Mouse (Mus musculus) cerebellum, postnatal 36 days (tissue): ENCODE data around the gene Gna12.

Experiments used
- DNase-seq, 2 experiments: peaks; one replicate each; pipeline ENCODE4 v3.0.0; 2021 to 2022; ENCODE audit warnings: mixed read lengths in 2 of 2

Gna12 gene

DNA sequence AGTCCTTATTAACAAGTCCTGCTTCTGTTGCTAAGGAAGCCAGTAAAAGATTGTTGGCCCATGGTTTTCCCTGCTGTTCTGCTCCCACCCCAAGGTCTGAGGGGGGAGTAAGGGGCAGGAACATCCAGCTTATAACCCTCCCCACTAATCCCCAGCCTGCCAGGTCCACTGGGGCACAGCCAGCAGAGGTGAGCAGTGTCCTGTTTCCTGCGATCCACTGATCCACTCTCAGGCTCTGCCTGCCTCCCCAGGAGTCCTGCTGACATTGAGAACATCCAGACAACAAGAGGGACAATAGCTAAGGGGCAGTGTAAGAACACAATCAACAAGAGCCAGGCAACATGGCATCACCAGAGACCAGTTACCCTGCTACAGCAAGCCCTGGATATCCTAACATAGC lies 3.4 kb downstream of the Gna12 start:
- DNase-seq: no peak

DNA sequence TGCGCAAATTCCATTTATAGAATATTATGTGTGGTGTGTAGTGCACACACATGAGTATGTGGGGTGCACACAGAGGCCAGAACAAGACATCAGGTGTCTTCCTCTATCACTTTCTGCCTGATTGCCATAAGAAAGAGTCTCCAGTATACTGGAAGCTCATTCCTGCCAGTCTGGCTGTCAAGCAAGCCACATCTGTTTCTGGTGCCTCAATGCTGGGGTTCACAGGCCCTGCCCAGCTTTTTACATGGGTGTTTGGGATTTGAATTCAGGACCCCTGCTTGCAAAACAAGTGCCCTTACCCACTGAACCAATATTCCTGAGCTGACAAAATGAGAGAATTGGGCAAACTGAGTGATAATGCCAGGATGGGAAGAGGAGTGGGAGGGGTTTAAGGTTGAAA lies 4.1 kb downstream of the Gna12 start:
- no peak for DNase-seq

DNA sequence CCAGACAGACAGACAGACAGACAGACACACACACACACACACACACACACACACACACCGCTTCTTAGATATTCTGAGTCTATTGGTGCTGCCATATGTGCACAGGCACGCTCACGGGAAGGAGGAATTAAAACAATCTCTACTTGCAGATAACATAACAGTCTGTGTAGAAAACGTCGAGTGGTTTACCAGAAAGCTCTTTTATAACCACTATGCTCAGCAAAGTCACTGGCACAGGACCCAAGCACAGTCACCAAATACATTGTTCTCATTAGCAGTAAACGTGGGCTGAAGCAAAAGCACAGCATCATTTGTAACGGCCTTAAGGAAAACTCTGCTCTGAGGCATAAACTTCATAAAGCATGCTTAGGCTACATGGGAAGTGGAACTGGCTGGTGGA lies 6.1 kb downstream of the Gna12 start:
- no peak for DNase-seq

DNA sequence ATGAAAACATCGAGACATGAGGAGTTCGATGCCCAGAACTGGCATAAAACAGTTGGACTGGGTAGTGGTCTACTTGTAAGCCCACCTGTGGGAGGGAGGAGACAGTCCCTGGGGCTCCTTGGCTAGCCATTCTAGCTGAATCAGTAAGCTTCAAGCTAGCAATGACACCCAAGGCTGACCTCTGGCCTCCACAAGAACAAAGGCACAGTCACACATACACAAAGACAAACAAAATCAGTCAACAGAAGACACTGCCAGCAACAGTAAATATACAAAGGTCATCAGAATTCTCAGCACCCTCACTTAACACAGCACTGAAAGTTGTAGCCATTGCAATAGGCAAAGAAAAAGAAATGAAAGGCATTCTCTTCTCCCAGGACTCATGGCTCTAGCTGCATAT lies 6.8 kb downstream of the Gna12 start:
- DNase-seq: no peak

DNA sequence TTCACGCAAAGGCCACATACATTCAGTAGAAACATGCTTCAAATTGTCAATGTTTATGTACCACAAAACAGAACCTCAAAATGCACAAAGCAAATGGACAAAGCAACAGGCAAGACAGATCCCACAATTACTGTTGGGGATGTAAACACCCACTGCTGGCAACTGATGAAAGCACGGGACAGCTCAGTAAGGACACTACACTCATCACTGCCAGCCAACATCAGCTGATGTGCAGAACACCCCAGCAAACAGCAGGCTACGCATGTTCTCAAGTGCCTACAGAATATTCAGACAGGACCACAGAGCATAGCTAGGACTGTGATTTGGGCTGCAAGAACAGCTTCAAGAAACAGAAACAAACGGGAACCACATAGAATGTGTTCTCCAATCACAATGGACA lies 8.3 kb downstream of the Gna12 start:
- DNase-seq: no peak

DNA sequence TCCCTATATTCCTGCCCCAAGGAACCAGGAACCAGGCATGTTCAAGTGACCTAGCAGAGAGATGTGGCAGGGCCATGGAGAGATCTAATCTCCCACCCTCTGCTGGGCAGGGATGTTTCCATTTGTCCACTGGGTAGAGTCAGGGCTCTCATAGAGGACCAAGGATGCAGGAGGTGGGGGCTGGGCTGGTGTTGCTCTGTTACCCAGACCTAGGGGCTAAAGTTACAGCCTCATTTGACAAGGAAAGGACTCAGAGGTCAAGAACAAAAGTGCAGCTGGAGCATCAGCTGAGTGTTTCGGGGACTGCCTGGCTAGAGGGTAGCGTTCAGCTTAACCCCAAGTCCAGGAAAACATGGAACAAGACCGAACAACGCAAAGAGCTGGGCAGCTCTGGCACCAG lies 9.7 kb downstream of the Gna12 start:
- DNase-seq: no peak

DNA sequence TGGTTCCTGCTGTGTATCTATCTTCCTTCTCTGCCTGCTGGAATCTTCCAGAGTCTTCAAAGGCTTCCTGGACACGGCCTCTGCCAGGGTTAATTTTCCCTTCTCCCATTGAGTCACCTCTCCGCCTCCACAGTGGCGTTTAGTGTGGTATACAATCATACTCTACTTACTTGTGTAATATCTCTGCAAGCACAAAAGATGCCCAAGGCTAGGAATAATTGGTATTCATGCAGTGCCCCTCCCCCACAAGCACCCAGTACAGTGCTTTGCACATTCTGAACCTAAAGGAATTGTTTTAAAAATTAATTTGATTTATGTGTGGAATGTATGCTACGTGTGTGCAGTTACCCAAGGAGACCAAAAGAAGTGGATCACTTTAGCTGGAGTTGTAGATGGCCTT lies 10.6 kb downstream of the Gna12 start:
- no peak for DNase-seq

DNA sequence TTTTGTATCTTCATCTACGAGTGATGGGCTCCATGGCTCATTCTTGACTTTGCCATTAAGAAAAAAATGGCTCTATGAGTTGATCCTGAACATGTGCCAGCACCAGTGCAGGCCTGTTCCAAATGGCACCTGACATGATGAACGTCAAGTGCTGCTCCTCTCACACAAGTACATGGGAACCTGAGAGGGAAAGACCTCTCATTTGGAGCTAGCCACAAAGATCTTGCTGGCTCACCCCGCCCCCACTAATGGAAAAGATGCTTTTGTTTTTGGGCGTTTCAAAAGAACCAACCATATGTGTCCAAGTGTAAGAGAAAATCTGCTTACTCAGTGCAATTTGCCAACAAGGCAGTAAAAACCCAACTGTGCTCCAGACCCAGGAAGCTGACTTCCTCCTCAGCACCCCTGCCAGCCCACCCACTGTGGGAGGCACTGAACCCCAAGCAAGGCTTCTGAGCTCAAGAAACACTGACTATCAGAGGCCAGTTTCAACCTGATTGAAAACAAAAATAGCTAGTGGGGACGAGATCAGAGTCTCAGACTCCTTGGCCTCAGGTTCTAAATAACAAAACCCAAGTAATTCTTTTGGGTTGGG lies 11.7 kb downstream of the Gna12 start:
- no peak for DNase-seq

DNA sequence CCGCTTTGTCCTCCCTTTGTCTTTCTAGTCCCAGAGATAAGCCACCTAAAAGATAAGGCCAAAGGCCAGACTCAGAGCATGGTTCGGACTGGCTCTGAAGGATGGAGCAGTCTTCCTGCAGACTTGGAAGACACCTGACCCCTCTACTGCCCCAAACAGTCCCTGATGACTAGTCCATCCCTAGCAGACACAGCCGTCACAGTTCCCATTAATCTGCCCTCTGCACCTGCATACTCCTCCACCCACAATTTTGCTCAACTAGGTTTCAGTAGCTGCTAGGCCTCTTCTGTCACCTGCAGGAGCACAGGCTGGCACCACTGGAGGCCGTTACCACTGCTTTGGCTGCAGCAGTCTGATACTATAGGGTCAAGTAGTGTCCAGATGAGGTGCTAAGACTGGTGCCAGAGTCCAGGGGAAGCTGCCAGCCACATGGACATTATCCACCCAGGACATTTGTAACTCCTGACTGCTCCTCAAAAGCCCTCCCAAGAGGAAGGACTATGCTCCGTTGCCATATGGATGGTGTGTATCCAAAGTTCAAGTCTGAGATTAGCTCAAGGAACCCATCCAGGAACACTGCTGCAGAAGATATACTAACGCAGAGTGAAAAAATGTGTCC lies 13.2 kb downstream of the Gna12 start:
- DNase-seq: no peak

DNA sequence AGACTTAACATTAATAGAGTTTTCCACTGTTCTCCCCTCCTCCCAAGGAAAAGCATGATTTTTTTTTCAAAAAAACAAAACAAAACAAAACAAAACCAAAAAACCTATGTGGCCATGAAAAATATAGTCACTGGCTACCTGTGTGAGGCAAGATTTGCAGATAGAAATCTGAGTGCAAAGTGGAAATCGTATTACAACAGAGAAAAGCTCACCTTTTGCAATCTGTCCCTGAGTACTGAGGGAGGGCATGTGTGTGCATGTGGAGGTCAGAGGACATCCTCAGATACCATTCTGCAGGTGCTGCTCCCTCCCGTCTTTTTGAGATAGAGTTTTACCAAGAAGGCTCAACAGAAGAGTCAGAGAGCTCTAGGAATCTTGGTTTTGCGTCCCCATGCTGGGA lies 14.2 kb downstream of the Gna12 start:
- no peak for DNase-seq

DNA sequence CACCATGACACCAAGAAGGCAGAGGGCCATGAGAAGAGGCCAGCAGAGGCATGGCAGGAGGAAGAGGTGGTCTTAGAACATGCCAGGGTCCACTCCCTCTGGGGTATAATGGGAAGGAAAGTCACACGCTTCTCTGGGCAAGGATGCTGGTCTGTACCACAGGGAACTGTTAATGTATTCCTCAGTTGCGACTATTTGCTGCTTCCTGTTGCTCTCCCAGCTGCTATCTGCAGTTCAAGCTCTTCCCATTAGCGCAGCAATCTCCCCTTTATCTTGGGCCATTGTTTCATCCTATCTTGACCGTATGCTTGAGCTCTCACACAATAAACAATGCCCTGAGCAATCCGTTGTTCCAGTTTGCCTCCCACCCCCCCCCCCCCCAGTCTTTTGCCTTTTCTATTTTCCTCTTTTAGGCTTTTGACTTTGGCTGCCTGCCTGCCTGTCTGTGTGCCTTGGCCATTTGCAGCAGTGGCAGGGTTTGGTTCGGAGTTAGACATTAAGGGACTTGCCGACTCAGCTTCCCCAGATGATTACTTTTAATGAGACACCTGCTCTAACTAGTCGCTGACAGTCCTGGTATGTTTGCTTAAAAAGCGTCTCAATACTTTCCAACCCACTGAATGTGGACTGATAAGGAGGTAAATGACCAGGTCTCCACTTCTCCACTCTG lies 15.0 kb downstream of the Gna12 start:
- no peak for DNase-seq

DNA sequence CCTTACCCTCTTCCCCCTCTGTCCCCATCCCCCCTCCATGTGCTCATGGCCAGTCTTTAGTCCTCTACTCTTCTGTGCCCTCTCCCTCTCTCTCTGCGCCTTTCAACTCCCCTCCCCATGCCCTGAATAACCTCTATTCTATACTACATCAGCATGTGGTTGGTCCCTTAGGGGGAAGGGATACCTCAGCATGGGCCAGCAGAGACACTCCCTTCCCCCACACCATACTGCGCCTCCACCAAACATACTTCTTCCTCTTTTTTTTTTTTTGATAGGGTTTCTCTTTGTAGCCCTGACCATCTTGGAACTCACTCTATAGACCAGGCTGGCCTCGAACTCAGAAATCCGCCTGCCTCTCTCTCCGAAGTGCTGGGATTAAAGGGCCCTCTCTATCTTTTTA lies 15.8 kb downstream of the Gna12 start:
- no peak for DNase-seq

DNA sequence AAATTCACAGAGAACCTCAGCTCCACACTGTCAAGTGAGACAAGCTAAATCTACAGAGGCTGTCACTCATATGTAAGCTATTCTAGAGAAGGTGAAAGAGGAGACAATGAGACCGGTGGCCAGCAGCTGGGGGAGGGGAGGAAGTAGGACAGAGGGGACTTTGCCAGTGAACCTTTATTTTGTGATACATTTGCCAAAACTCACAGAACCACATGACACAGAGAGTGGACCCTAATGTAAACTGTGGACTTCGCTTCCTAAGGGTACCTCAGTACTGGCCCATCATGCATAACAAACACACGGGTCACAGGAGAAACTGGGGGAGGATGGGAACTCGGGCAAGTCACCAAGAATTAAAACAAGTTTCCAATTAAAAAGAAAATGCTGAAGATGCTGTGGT lies 17.5 kb downstream of the Gna12 start:
- DNase-seq: no peak

DNA sequence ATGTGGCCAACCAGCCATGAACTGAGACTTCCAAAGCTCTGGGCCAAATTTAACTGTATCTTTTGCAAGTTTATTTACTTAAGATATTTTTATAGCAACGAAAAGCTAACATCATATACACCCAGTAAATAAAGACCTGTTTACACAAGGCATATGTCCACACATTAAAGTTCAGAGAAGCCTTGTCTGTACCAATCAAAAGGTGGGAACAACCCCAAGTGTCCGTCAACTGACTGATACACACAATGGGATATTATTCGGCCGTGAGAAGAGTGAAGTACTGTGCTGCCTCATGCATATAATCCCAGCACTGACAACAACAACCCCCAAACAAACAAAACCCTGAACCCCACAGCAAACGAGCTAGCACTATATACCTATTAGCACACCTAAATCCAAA lies 18.2 kb downstream of the Gna12 start:
- DNase-seq: no peak

DNA sequence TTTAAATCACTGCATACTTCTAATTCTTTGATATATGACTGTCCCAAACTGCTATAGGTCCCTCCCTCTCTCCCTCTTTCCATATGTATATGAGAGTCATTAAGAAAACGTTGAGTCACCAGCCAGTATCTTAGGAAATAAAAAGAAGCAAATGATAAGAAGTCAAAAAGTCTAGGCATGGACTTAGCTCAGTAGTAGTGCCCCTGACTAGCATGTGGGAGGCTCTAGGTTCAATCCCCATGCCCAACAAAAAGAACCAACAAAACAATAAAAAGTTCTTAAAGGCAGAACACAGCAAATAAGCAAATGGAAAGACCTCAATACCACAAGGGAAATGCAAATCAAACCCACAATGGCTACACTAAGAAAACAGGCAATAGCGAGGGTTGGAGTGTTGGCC lies 18.8 kb downstream of the Gna12 start:
- DNase-seq: no peak

DNA sequence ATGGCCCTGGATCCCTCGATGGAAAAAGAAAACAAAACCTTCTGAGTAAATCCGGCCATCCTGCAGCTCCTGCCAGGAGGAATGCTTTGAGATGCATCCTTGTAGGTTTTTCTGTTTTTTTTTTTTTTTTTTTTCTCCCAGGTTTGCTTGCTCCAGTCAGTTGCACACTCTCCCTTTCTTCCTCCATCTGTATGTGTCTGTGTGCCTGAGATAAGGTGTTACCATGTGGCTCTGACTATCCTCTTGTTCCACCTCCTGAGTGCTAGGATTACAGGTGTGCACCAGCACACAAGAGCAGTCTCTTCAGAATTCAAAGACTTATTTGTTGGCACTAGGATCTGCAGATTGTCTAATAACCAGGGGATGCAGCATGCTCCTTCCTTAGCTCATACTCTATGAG lies 23.3 kb downstream of the Gna12 start:
- DNase-seq: no peak

DNA sequence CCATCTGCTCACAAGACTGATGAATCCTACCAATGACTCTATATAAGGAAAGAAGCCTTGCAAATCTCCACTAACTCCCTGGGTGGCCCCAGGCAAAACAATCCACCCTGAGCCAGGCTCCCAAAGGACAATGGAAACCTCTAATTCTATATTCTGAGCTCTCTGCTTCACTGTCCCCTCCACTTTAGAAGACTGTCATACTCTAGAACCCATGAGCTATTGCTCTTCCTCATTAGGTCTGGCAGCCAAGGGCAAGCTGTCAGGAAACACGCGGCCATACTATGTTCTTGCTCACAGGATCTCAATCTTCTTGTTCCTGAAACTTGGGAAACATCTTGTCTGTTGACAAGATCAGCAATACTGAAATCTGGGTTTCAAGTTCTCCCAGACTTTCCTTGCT lies 24.0 kb downstream of the Gna12 start:
- DNase-seq: no peak

DNA sequence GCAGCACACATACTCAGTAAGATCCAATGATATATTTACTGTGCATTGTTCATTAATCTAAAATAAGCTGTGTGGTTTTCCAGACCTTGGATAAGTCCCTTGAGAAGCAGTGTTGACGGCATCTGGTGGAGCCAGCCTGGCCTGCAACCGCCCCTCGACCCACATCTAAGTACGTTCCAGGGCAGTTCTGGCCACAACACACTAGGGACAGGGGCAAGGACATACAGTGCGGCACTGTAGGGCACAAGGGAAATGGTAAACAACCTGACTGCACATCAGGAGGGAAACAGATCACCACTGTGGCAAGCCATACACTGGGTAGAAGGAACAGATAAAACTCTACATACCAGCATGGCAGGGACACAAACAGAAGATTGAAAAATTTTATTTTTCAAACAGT lies 28.4 kb downstream of the Gna12 start:
- no peak for DNase-seq

DNA sequence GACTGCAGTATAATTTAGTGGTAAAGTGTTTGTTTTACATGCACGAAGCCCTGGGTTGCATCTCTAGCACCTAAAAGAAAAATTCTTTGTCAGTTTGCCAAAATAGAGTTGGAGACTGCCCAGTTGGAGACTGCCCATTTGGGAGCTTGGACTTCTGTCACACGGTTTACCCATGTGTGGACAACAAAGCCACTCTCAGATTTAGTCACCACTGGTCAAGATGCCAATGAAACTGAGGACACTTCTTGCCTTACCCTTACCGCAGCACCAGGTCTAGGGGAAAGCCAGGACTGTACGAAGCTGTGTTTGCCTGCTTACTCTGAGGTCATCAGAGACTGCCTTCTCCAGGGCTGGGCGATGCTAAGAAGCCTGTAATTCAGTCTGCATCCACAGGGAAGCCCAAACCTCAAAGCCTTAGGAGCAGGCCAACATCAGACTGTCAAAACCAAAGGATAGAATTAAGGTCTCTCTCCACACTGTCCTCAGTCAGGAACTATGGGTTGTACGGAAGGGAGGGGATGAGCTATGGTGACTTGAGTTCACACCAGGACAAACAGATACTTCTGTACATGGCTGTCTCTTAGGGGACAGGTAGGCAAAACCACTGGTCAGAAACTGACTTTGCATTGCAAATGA lies 29.8 kb downstream of the Gna12 start:
- no peak for DNase-seq

DNA sequence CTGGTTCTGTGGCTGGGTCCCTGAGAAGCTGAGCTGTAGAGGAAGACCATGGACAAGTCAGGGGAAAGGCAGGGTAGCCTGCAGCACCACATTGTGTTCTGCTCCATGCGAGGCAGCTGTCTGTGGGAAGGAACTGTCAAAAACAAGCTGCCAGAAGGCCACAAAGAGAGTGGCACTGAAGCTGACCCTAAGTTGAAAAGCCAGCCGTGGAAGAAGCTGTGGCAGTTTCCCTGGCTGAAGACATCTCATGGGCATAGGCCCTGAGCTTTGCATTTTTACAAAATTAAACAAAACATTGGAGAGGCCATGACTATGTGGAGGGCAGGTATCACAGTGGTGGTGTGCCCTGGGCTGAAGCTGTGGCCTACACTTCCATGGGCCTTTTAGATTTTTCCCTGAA lies 31.0 kb downstream of the Gna12 start:
- no peak for DNase-seq

DNA sequence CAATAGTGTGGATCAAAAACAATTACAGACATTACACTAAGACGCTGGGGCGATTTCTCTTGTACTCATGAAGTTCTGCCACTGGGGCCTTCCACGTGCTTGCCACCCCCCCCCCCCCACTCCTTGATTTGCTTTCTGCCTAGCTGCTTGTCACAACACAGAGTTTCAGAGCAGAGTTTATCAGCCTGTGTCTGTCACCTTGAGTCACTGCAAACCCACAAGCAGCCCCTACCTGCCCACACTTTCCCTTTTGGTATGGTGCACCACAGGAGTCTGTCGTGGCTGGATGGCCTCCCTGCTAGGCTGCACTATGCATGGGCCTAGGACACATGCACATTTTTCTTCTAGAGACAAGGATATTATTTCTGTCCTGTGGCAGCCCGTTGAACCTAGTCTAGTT lies 31.5 kb downstream of the Gna12 start:
- DNase-seq: no peak

DNA sequence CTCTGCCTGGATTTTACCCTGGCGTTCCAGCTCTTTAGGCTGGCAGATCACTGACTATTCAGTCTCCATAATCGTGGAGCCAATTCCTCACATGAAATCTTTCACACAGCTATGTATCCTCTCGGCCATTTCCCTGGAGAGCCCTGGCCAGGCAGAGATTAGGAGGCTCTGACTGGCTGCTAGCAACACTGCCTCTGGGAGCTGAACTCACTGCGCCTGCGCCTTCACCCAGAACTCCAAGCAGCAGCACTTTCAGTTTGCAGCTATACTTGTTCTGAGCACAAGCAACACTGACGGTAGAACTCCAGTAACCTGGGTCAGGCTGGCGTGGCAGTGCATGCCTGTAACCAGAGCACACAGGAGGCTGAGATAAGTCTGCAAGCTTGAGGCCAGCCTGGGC lies 32.1 kb downstream of the Gna12 start:
- no peak for DNase-seq

DNA sequence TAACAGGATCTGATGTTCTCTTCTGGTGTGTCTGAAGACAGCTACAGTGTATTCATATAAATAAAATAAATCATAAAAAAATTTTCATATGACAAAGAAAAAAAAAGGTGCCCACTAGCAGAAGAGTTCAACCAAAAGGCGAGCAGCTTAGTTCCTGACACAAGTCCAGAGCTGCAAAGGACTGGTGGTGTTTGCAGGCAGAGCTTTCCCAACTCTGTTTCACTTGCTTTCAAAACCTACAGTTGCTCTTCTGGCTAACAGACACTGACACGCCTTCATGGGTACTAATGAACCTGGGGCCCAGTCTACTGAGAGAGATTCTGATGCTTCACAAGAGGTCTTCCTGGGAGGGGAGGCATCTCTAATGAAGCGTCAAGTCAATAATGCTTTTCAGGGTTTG lies 34.2 kb downstream of the Gna12 start:
- no peak for DNase-seq

DNA sequence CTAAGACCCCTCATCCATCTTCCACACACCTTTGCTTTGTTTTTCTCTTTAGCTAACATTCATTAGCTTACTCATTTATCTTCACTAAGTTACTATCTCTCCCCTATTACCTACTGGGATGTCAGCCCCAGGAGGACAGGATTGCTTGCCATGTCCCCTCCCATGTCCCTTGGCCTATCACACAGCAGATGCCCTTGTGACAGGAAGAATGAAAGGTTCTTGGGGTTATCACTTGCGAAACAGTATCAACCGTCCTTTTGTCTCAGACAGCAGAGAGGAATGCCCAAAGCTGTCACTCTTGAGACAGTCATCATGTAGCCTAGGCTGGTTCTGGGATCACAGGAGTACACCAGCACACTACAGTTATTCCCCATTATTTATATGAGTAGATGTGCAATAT lies 35.1 kb downstream of the Gna12 start:
- DNase-seq: no peak
